Mouse (Mus musculus): ENCODE measurements around the gene Med24.

DNA sequence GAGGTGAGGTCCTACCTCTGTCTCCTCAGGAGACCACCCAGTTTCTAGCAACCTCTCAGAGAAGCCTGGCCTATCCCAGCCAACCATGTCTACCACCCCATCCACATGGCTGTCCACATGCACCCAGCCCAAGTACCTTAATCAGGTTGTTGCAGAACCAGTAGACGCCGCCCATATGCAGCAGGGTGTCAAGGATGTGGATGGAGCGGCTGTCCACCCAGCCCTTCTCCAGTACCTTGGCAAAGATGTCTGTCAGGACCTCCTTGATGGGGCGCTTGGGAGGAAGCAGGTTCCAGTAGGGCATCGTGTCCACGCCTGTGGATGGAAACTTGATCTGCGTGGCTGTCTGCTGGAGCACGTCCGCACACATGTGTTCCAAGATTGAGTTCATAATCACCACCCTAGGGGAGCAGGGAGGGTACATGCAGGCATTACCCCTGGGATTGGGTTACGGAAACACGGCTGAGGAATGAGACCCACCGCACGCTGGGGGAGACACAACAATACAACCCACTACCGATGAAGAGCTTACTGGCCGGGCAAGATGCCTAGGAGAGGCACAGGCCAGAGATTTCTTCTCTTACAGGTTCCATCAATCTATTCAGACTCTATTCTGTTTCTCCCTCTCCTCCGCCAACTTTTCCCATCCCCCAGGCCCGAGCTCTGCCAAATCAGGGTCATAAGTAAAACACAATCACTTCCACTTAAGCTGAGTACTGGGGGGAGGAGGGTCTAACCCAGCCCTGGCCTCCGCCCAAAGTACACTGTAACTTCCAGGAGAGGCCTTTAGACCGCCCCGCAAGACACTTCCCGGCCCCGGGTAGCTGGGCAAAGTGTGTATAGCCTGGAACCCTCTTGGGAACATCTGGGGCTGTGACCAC, 21.6 kb downstream of the Med24 start:
- no peak for TF ChIP-seq GATA1 (IDR thresholded peaks at IDR 0.05; ENCODE audit: low read length)
- no peak for TF ChIP-seq TAL1 (IDR thresholded peaks at IDR 0.05; ENCODE audit: low read length)

Data from erythroblast, embryonic 14.5 days (primary cell).